8 mouse cellular contexts compared by ENCODE assay signal in the genomic region with DNA sequence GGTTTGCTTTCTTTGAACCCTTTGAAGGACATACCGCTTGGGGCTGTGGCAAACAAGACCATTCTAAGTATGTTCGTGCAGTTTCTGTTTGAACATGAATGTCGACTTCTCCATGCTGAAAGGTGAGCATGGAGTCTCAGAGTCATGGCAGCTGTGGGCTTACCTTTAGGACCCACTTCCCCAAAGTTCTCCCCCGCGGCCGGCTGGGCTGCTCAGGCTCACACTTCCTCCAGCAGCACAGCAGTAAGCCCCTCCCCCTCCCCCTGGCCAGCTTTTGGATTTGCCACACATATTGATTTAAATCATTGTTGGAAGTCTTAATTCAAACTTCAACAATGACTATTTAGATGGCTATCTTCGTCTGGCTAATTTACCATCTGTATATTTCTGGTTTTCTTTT. TPM values are rescaled to one million over a fixed set of nuclear protein-coding genes. Genes with fewer than 3 reads are reported as not detected.
A peak's percentile ranks its signal among the peaks of the same experiment; 100 is the strongest.
DNase-seq lines count a peak whose midpoint lies in the region; ATAC-seq and TF ChIP-seq lines count a peak whose summit lies in the region.

No protein-coding gene starts in this region.

- no peaks in the 10 kb centered on the region for H3K36me3 ChIP-seq in forebrain, embryonic 11.5 days (ENCODE audit: control insufficient read depth, insufficient read depth, low read length)
- no peaks in the 10 kb centered on the region for H3K36me3 ChIP-seq in limb, embryonic 12.5 days
- H3K36me3 ChIP-seq in neural tube, embryonic 15.5 days = no peaks in the 10 kb centered on the region

- H3K4me1 ChIP-seq in forebrain, embryonic 11.5 days (replicated peaks; ENCODE audit: control insufficient read depth, insufficient read depth, low read length) = peaks cover 2% of the 10 kb centered on the region; the same call in 1 of the 2 replicates
- peaks cover 5% of the 10 kb centered on the region for H3K4me1 ChIP-seq in limb, embryonic 12.5 days (replicated peaks)
- H3K4me1 ChIP-seq in neural tube, embryonic 15.5 days = peaks cover 9% of the 10 kb centered on the region; the same call in 1 of the 2 replicates

- H3K4me2 ChIP-seq in forebrain, embryonic 11.5 days (ENCODE audit: low read depth, low read length, severe bottlenecking) = peak overlapping the region; percentile 43
- peak overlapping the region; percentile 51 for H3K4me2 ChIP-seq in limb, embryonic 12.5 days
- peak overlapping the region; percentile 39 for H3K4me2 ChIP-seq in neural tube, embryonic 15.5 days

- intact Hi-C loops in left cerebral cortex, adult 2 months (cut with DNase I) = no loop called here
- intact Hi-C loops in left cerebral cortex, postnatal 36 days (cut with DNase I) = no loop called here
- intact Hi-C loops in left cerebral cortex, postnatal 14 days (cut with DNase I) = no loop called here

- H3K4me3 ChIP-seq in left cerebral cortex, adult 2 months = no peak overlapping the region
- no peak overlapping the region for H3K4me3 ChIP-seq in forebrain, embryonic 11.5 days (ENCODE audit: low read depth, low read length)
- H3K4me3 ChIP-seq in limb, embryonic 12.5 days (replicated peaks) = peak overlapping the region; percentile 25
- no peak overlapping the region for H3K4me3 ChIP-seq in neural tube, embryonic 15.5 days (replicated peaks)

- H3K27ac ChIP-seq in left cerebral cortex, adult 2 months = peak overlapping the region; percentile 50; the same call in 1 of the 2 replicates
- no peak overlapping the region for H3K27ac ChIP-seq in forebrain, embryonic 11.5 days (ENCODE audit: low read depth, low read length)
- no peak overlapping the region for H3K27ac ChIP-seq in limb, embryonic 12.5 days
- H3K27ac ChIP-seq in neural tube, embryonic 15.5 days (replicated peaks) = no peak overlapping the region

- no peaks in the 10 kb centered on the region for H3K9me3 ChIP-seq in forebrain, embryonic 11.5 days (ENCODE audit: control insufficient read depth, low read length)
- H3K9me3 ChIP-seq in limb, embryonic 12.5 days = peaks cover 6% of the 10 kb centered on the region; the same call in 1 of the 2 replicates
- H3K9me3 ChIP-seq in neural tube, embryonic 15.5 days (replicated peaks) = no peaks in the 10 kb centered on the region

- H3K9ac ChIP-seq in forebrain, embryonic 11.5 days (ENCODE audit: low read length) = no peak overlapping the region; the same call in 1 of the 2 replicates
- no peak overlapping the region for H3K9ac ChIP-seq in limb, embryonic 12.5 days (replicated peaks)
- H3K9ac ChIP-seq in neural tube, embryonic 15.5 days (replicated peaks) = no peak overlapping the region

- no peaks in the 10 kb centered on the region for H3K27me3 ChIP-seq in forebrain, embryonic 11.5 days (ENCODE audit: control insufficient read depth, insufficient read depth, low read length)
- peaks cover 7% of the 10 kb centered on the region for H3K27me3 ChIP-seq in limb, embryonic 12.5 days
- H3K27me3 ChIP-seq in neural tube, embryonic 15.5 days (replicated peaks) = no peaks in the 10 kb centered on the region

- WGBS in forebrain, embryonic 11.5 days = 13% methylated on average over 7 of the region's 7 CpGs
- 18% methylated on average over 7 of the region's 7 CpGs for WGBS in limb, embryonic 12.5 days
- 19% methylated on average over 7 of the region's 7 CpGs for WGBS in neural tube, embryonic 15.5 days

- TF ChIP-seq CTCF in left cerebral cortex, adult 2 months (IDR thresholded peaks at IDR 0.05) = no peak

- DNase-seq in left cerebral cortex, adult 2 months (ENCODE audit: extremely low spot score in 1 of 2, low spot score in 2 of 2) = no peak
- DNase-seq in left cerebral cortex, postnatal 36 days (ENCODE audit: low spot score in 2 of 2) = no peak
- peak; percentile 61 for DNase-seq in forebrain, embryonic 11.5 days (ENCODE audit: low spot score)
- no peak for DNase-seq in ovary, postnatal 10 days (ENCODE audit: low spot score)
- no peak for DNase-seq in natural killer cell, adult 2 months (ENCODE audit: low spot score in 2 of 2)
- DNase-seq in left cerebral cortex, postnatal 14 days (ENCODE audit: low spot score in 2 of 2) = no peak

- ATAC-seq in forebrain, embryonic 11.5 days (replicated peaks; ENCODE audit: low FRiP score) = no peak
- ATAC-seq in limb, embryonic 12.5 days (ENCODE audit: insufficient number of reproducible peaks, insufficient read depth, low FRiP score, low TSS enrichment, low read depth) = no peak
- no peak for ATAC-seq in neural tube, embryonic 15.5 days (ENCODE audit: low FRiP score)

RNA-seq across cellular contexts. Expression of gene Pdcl3, which starts 44.7 kb away (rescaled TPM):
- total RNA-seq in left cerebral cortex, adult 2 months (2021) = 10 to 100 TPM; 32.2 to 40.8 TPM
- total RNA-seq in left cerebral cortex, postnatal 36 days (2021) = 10 to 100 TPM; 37.3 to 37.4 TPM
- polyA plus RNA-seq in forebrain, embryonic 11.5 days (2014; fragmentation: Nextera tagmentation; extraction: Ambion mirVana) = 152 and 157 TPM in 2 replicates
- polyA plus RNA-seq in limb, embryonic 12.5 days (2016; fragmentation: Nextera tagmentation; extraction: Ambion mirVana) = 154 and 157 TPM in 2 replicates
- polyA plus RNA-seq in neural tube, embryonic 15.5 days (2015; fragmentation: Nextera tagmentation; extraction: Ambion mirVana) = 164 and 171 TPM in 2 replicates
- 10 to 100 TPM; 38.2 to 38.4 TPM for total RNA-seq in left cerebral cortex, postnatal 14 days (2021)
